Mouse (Mus musculus): ENCODE measurements around the gene Mast1. TPM values are rescaled to one million over a fixed set of nuclear protein-coding genes. Genes with fewer than 3 reads are reported as not detected.
A peak's percentile ranks its signal among the peaks of the same experiment; 100 is the strongest.

Gene Mast1
- total and polyA plus RNA-seq, 3 experiments, result 0.07 to 0.16 (median 0.10) TPM

DNA sequence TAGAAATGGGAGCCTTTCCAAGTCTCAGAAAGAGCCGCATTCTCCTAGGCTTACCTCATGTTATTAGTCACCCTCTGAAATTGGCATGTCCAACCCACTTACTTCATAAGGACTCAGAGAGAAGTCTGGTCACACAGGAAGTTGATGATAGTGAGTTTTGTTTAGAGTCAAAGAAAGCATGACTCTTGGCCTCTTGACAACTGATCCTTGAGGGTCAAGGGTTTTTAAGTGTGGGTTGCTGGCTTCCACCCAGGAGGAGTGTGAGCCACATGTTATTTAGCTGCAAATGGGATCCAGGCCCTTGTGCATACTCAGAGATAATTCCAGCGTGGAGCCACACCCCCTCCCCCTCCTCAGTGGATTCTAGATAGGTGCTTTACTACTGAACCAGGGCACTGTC, 15.6 kb downstream of the Mast1 start:
- Histone ChIP-seq H3K4me1 (ENCODE audit: control insufficient read depth, insufficient read depth, low read length) (no peaks in the 10 kb centered on the region), H3K4me3 (no peak overlapping the region), H3K9ac (ENCODE audit: low read depth, low read length) (no peak overlapping the region), H3K36me3 (ENCODE audit: control insufficient read depth, insufficient read depth, low read length) (no peaks in the 10 kb centered on the region), H3K27ac (no peak overlapping the region), H3K79me2 (replicated peaks; ENCODE audit: control insufficient read depth, insufficient read depth, low read length) (no peaks in the 10 kb centered on the region), H3K27me3 (ENCODE audit: control insufficient read depth, insufficient read depth, low read length) (peaks cover 2% of the 10 kb centered on the region; the same call in 1 of the 2 replicates)
- no peak for TF ChIP-seq EP300 (IDR thresholded peaks at IDR 0.05; ENCODE audit: insufficient read depth, low read depth, low read length)
- no peak for TF ChIP-seq CTCF (IDR thresholded peaks at IDR 0.05)
- no peak for TF ChIP-seq POLR2A (IDR thresholded peaks at IDR 0.05; ENCODE audit: insufficient read depth, low read depth, low read length)
- no peak for DNase-seq
- WGBS, result 11% methylated on average over 2 of the region's 2 CpGs
- intact Hi-C loops (cut with DNase I), result no loop called here

- no peak overlapping the region for H3K27ac ChIP-seq
- H3K79me2 ChIP-seq (replicated peaks; ENCODE audit: control insufficient read depth, insufficient read depth, low read length), result no peaks in the 10 kb centered on the region
- no peak for DNase-seq
- H3K4me1 ChIP-seq (ENCODE audit: control insufficient read depth, insufficient read depth, low read length), result no peaks in the 10 kb centered on the region
- 85% methylated on average over 15 of the region's 15 CpGs for WGBS
- no peak for TF ChIP-seq POLR2A (IDR thresholded peaks at IDR 0.05; ENCODE audit: insufficient read depth, low read depth, low read length)
- TF ChIP-seq CTCF (IDR thresholded peaks at IDR 0.05), result no peak
- TF ChIP-seq EP300 (IDR thresholded peaks at IDR 0.05; ENCODE audit: insufficient read depth, low read depth, low read length), result no peak
- no peak overlapping the region for H3K9ac ChIP-seq (ENCODE audit: low read depth, low read length)
- H3K4me3 ChIP-seq, result no peak overlapping the region
- intact Hi-C loops (cut with DNase I), result no loop called here
- peaks cover 1% of the 10 kb centered on the region; the same call in 1 of the 2 replicates for H3K27me3 ChIP-seq (ENCODE audit: control insufficient read depth, insufficient read depth, low read length)
- no peaks in the 10 kb centered on the region for H3K36me3 ChIP-seq (ENCODE audit: control insufficient read depth, insufficient read depth, low read length)
Measured at GRCm38 (mm10) chr8:84918646-84919045, 18.5 kb downstream of the Mast1 start.

DNA sequence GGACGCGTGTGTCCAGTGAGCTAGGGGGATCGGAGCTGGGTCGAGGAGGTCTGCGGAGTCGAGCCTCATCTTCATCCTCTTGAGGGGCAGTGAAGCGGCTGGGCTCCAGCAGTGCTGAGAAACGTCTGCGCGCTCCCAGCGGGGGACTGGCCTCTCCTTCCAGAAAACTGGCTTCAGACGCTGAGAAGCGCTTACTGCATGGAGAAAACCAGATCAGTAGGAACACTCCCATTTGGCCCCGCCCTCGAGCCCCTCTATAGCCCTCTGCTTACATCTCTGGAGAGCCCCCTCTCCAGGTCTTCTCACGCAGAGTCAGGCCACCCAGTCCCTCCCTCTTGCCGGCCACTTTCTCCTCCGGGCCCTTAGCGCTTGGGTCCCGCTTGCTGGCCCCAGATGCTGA, 19.4 kb downstream of the Mast1 start:
- 31% methylated on average over 20 of the region's 20 CpGs for WGBS
- Histone ChIP-seq H3K4me1 (ENCODE audit: control insufficient read depth, insufficient read depth, low read length) (no peaks in the 10 kb centered on the region; the same call in 1 of the 2 replicates), H3K27me3 (ENCODE audit: control insufficient read depth, insufficient read depth, low read length) (peaks cover 3% of the 10 kb centered on the region), H3K27ac (no peak overlapping the region), H3K36me3 (ENCODE audit: control insufficient read depth, insufficient read depth, low read length) (no peaks in the 10 kb centered on the region), H3K79me2 (replicated peaks; ENCODE audit: control insufficient read depth, insufficient read depth, low read length) (no peaks in the 10 kb centered on the region), H3K9ac (ENCODE audit: low read depth, low read length) (no peak overlapping the region), H3K4me3 (no peak overlapping the region)
- intact Hi-C loops (cut with DNase I), result no loop called here
- no peak for TF ChIP-seq POLR2A (IDR thresholded peaks at IDR 0.05; ENCODE audit: insufficient read depth, low read depth, low read length)
- DNase-seq, result no peak

GRCm38 (mm10) chr8:84915269-84915668, 21.9 kb downstream of the Mast1 start:
- Histone ChIP-seq H3K4me1 (ENCODE audit: control insufficient read depth, insufficient read depth, low read length) (peaks cover 1% of the 10 kb centered on the region; the same call in 1 of the 2 replicates), H3K9ac (ENCODE audit: low read depth, low read length) (no peak overlapping the region), H3K36me3 (ENCODE audit: control insufficient read depth, insufficient read depth, low read length) (no peaks in the 10 kb centered on the region), H3K27me3 (ENCODE audit: control insufficient read depth, insufficient read depth, low read length) (peaks cover 4% of the 10 kb centered on the region), H3K79me2 (replicated peaks; ENCODE audit: control insufficient read depth, insufficient read depth, low read length) (no peaks in the 10 kb centered on the region), H3K27ac (no peak overlapping the region), H3K4me3 (no peak overlapping the region)
- intact Hi-C loops (cut with DNase I), result no loop called here
- DNase-seq, result no peak
- TF ChIP-seq EP300 (IDR thresholded peaks at IDR 0.05; ENCODE audit: insufficient read depth, low read depth, low read length) (no peak), POLR2A (IDR thresholded peaks at IDR 0.05; ENCODE audit: insufficient read depth, low read depth, low read length) (no peak), CTCF (IDR thresholded peaks at IDR 0.05) (no peak)
- 83% methylated on average over 8 of the region's 8 CpGs for WGBS

- TF ChIP-seq POLR2A (IDR thresholded peaks at IDR 0.05; ENCODE audit: insufficient read depth, low read depth, low read length) (no peak), CTCF (IDR thresholded peaks at IDR 0.05) (peak; percentile 42)
- intact Hi-C loops (cut with DNase I), result no loop called here
- no peaks in the 10 kb centered on the region for H3K36me3 ChIP-seq (ENCODE audit: control insufficient read depth, insufficient read depth, low read length)
Measured at GRCm38 (mm10) chr8:84913960-84914359, 23.2 kb downstream of the Mast1 start.

DNA sequence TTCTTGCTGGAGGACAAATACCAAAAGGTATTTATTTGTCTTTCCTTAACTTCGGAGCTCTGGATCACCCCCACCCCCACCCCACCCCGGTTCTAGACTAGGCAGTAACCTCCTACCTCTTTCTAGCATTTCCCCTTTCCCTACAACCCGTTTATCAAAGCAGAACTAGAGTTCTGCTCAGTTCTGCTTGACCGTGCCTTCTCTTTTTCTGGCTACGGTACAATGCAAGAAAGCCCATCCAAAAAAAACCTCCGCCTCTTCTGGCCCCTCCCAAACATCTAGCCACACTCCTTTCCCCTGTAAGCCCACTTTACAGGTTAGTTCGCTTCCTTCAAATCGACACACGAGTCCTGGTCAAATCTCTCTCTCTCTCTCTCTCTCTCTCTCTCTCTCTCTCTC, 23.7 kb downstream of the Mast1 start:
- H3K27me3 ChIP-seq (ENCODE audit: control insufficient read depth, insufficient read depth, low read length), result peaks cover 4% of the 10 kb centered on the region
- intact Hi-C loops (cut with DNase I), result no loop called here

More at GRCm38 (mm10) chr8:84913960-84914359, 23.2 kb downstream of the Mast1 start:
- Histone ChIP-seq H3K4me1 (ENCODE audit: control insufficient read depth, insufficient read depth, low read length) (peaks cover 1% of the 10 kb centered on the region; the same call in 1 of the 2 replicates), H3K4me3 (no peak overlapping the region), H3K27ac (no peak overlapping the region), H3K9ac (ENCODE audit: low read depth, low read length) (no peak overlapping the region), H3K79me2 (replicated peaks; ENCODE audit: control insufficient read depth, insufficient read depth, low read length) (no peaks in the 10 kb centered on the region), H3K27me3 (ENCODE audit: control insufficient read depth, insufficient read depth, low read length) (peaks cover 4% of the 10 kb centered on the region)
- WGBS, result 33% methylated on average over 4 of the region's 4 CpGs
- no peak for DNase-seq

More for the DNA sequence above, 23.7 kb downstream of the Mast1 start:
- no peaks in the 10 kb centered on the region for H3K79me2 ChIP-seq (replicated peaks; ENCODE audit: control insufficient read depth, insufficient read depth, low read length)
- no peak overlapping the region for H3K27ac ChIP-seq
- no peaks in the 10 kb centered on the region for H3K36me3 ChIP-seq (ENCODE audit: control insufficient read depth, insufficient read depth, low read length)
- peak overlapping the region; percentile 54 for H3K4me3 ChIP-seq
- TF ChIP-seq CTCF (IDR thresholded peaks at IDR 0.05) (no peak), POLR2A (IDR thresholded peaks at IDR 0.05; ENCODE audit: insufficient read depth, low read depth, low read length) (no peak), EP300 (IDR thresholded peaks at IDR 0.05; ENCODE audit: insufficient read depth, low read depth, low read length) (no peak)
- H3K4me1 ChIP-seq (ENCODE audit: control insufficient read depth, insufficient read depth, low read length), result peaks cover 1% of the 10 kb centered on the region; the same call in 1 of the 2 replicates
- DNase-seq, result no peak
- WGBS, result 10% methylated on average over 9 of the region's 9 CpGs
- H3K9ac ChIP-seq (ENCODE audit: low read depth, low read length), result peak overlapping the region; percentile 55

All from heart, adult 2 months (tissue).